Mouse (Mus musculus) intestine, embryonic 16.5 days (tissue): Measurements from ENCODE around the gene Armh3. TPM values are rescaled to one million over a fixed set of nuclear protein-coding genes. Genes with fewer than 3 reads are reported as not detected.

ENCODE experiments used
- ATAC-seq: fragments of 200-750 bp; cut with Nextera tagmentation; 2 replicates; pipeline ENCODE4 v1.8.0; 2017; ENCODE audit warnings: moderate TSS enrichment, moderate library complexity
- H3K27ac ChIP-seq: fragments of 300-500 bp; sonication (generic); 2 replicates; pipeline ENCODE4 v1.5.1; 2014; ENCODE audit warnings: mild to moderate bottlenecking, low read length
- H3K27me3 ChIP-seq: fragments of 300-500 bp; sonication (generic); replicated peaks from 2 replicates; pipeline ENCODE4 v1.6.1; 2014; ENCODE audit warnings: low read length, control low read depth, mixed read lengths; ENCODE audit not compliant: control insufficient read depth, insufficient read depth
- H3K36me3 ChIP-seq: fragments of 300-500 bp; sonication (generic); 2 replicates; pipeline ENCODE4 v1.6.1; 2014; ENCODE audit warnings: low read length, control low read depth; ENCODE audit not compliant: control insufficient read depth, insufficient read depth
- H3K4me1 ChIP-seq: fragments of 300-500 bp; sonication (generic); 2 replicates; pipeline ENCODE4 v1.6.1; 2014; ENCODE audit warnings: low read length, control low read depth, mixed read lengths; ENCODE audit not compliant: control insufficient read depth, insufficient read depth
- H3K4me2 ChIP-seq: fragments of 300-500 bp; sonication (generic); 2 replicates; pipeline ENCODE4 v1.6.1; 2014; ENCODE audit warnings: low read depth, low read length, control low read depth
- H3K4me3 ChIP-seq: fragments of 300-500 bp; sonication (generic); 2 replicates; pipeline ENCODE4 v1.5.1; 2014; ENCODE audit warnings: mild to moderate bottlenecking, low read length
- H3K9ac ChIP-seq: fragments of 300-500 bp; sonication (generic); 2 replicates; pipeline ENCODE4 v1.6.1; 2014; ENCODE audit warnings: low read depth, low read length
- H3K9me3 ChIP-seq: fragments of 300-500 bp; sonication (generic); 2 replicates; pipeline ENCODE4 v1.6.1; 2016; ENCODE audit warnings: low read length, control low read depth; ENCODE audit not compliant: control insufficient read depth
- WGBS: fragments of 180-500 bp; shearing (Covaris S2); extraction: QIAGEN DNeasy Blood & Tissue Kit; methylation state at CpG from one replicate; pipeline ENCODE4 v1.1.7; 2014; 5-methylcytosine and 5-hydroxymethylcytosine counted together
- polyA plus RNA-seq: library from polyadenylated mRNA; unstranded; fragments of >200 nt; fragmentation: Nextera tagmentation; extraction: Ambion mirVana; gene quantifications from 2 replicates; pipeline ENCODE4 v1.2.1, GENCODE M21; 2015

The Armh3 gene
- polyA plus RNA-seq, 1 experiment from 2014 or later: 17.2 TPM

DNA sequence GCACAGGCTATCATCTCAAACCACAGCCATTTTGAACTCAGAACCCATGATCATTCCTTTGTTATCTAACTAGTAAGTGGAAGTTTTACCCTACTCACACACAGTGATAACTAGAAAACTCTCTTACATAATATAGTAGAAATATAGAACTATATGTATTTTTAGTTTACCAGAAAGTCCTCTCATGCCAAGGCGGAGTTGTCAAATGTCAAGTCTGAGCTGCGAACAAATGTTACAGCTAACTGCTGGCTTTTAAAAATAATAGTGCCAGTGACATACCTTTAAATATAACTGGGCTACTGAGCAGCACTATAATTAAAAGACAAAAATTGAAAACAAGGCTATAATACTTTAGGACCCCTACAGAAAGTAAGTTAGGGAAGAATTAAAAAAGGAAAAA, 51.0 kb downstream of the Armh3 start:
- Histone ChIP-seq H3K36me3 (peaks cover 10% of the 10 kb centered on the region), H3K27me3 (no peaks in the 10 kb centered on the region), H3K9me3 (no peaks in the 10 kb centered on the region), H3K9ac (no peak overlapping the region), H3K4me2 (no peak overlapping the region), H3K4me1 (no peaks in the 10 kb centered on the region), H3K4me3 (no peak overlapping the region), H3K27ac (no peak overlapping the region)
- 95% methylated on average over 2 of the region's 2 CpGs for WGBS
- ATAC-seq: no peak

- no peaks in the 10 kb centered on the region for H3K9me3 ChIP-seq
- ATAC-seq: no peak
- no peak overlapping the region for H3K9ac ChIP-seq
- no peaks in the 10 kb centered on the region for H3K27me3 ChIP-seq
- H3K27ac ChIP-seq: no peak overlapping the region
- peaks cover 10% of the 10 kb centered on the region for H3K36me3 ChIP-seq
- no peaks in the 10 kb centered on the region for H3K4me1 ChIP-seq
- no peak overlapping the region for H3K4me2 ChIP-seq
- no peak overlapping the region for H3K4me3 ChIP-seq
- 88% methylated on average over 9 of the region's 9 CpGs for WGBS
Observed at GRCm38 (mm10) chr19:45946541-45946940, 51.7 kb downstream of the Armh3 start.

DNA sequence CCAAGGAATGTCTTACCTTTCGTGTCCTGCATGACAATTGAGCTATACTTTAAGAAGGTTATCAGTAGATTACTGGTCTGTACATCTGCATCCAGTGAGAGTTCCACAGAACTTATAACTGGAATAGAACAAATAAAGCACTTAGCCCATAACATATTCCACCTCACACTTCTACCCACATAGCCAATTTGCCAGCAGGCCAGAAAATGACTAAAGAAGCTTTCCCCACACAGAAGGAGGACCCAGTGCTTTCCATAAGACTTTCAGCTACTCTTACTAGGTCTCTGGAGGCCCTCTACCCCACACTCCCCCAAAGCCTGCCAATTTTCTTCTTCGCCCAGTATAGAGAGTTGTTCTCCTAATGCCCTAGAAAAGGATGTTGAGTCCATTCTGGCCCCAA, 52.3 kb downstream of the Armh3 start:
- Histone ChIP-seq H3K4me1 (no peaks in the 10 kb centered on the region), H3K4me3 (no peak overlapping the region), H3K27me3 (no peaks in the 10 kb centered on the region), H3K9ac (no peak overlapping the region), H3K9me3 (no peaks in the 10 kb centered on the region), H3K4me2 (no peak overlapping the region), H3K27ac (no peak overlapping the region), H3K36me3 (peaks cover 10% of the 10 kb centered on the region)
- no peak for ATAC-seq
- WGBS: 92% methylated on average over 2 of the region's 2 CpGs

DNA sequence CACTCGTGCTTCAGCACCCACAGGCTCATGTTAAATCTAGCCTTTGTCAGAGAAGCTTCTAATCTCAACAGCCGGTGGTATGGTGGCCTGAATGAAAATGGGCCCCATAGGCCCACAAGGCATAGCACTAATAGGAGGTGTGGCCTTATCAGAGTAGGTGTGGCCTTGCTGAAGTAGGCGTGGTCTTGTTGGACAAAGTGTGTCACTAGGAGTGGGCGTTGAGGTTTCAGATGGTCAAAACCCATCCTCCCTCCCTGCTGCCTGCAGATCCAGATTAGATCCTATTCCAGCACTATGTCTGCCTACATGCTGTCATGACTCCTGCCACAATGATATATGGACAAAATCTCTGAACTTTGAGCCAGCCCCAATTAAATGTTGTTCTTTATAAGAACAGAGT, 54.5 kb downstream of the Armh3 start:
- Histone ChIP-seq H3K36me3 (peaks cover 10% of the 10 kb centered on the region), H3K4me1 (no peaks in the 10 kb centered on the region), H3K9me3 (no peaks in the 10 kb centered on the region), H3K27me3 (no peaks in the 10 kb centered on the region), H3K27ac (no peak overlapping the region), H3K4me2 (no peak overlapping the region), H3K9ac (no peak overlapping the region), H3K4me3 (no peak overlapping the region)
- ATAC-seq: no peak
- WGBS: 76% methylated on average over 4 of the region's 4 CpGs

DNA sequence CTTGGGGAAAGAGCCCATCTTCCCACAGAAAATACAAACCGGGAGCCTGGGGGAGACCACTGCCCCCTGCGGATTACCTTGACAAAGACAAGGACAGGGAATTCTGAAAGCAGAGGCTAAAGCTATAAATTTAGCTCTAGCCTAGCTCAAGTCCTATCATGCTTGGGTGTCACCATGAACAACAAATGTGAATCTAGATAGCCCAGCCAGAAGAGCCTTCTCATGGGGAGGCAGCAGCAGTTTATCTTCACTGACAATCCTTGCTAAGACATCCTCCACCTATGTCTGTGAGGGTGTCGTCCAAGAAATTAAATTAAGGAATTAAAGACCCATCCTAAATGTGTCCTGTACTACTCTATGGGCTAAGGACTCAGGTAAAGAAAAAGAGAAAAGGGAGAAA, 60.2 kb downstream of the Armh3 start:
- H3K9me3 ChIP-seq: no peaks in the 10 kb centered on the region
- 38% methylated on average over 3 of the region's 3 CpGs for WGBS
- no peak for ATAC-seq
- no peak overlapping the region for H3K27ac ChIP-seq
- H3K4me1 ChIP-seq: no peaks in the 10 kb centered on the region
- H3K4me3 ChIP-seq: no peak overlapping the region
- H3K27me3 ChIP-seq: no peaks in the 10 kb centered on the region
- no peak overlapping the region for H3K9ac ChIP-seq
- no peaks in the 10 kb centered on the region for H3K36me3 ChIP-seq
- H3K4me2 ChIP-seq: no peak overlapping the region

DNA sequence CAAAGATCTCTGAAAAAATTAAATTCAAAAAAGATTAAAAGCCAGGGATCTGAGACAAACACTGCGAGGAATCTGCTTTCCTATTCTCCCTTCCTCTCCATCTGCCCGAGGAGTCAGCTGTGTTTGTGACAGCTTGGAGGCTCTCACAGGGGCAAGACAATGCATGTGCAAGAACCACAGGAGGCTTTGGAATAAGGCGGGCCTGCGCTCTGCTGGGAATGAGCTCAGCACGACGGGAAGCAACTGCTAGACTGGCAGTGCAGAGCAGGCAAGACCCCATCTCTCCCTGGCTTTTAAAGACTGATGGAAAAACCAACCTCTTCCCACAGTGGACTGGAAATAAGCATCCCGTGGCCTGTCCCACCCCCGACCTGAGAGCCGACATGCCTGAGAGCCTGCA, 60.8 kb downstream of the Armh3 start:
- 41% methylated on average over 9 of the region's 9 CpGs for WGBS
- no peak overlapping the region for H3K9ac ChIP-seq
- H3K4me2 ChIP-seq: no peak overlapping the region
- H3K27ac ChIP-seq: no peak overlapping the region
- no peaks in the 10 kb centered on the region for H3K27me3 ChIP-seq
- no peak overlapping the region for H3K4me3 ChIP-seq
- no peaks in the 10 kb centered on the region for H3K9me3 ChIP-seq
- ATAC-seq: no peak
- H3K4me1 ChIP-seq: no peaks in the 10 kb centered on the region
- no peaks in the 10 kb centered on the region for H3K36me3 ChIP-seq

DNA sequence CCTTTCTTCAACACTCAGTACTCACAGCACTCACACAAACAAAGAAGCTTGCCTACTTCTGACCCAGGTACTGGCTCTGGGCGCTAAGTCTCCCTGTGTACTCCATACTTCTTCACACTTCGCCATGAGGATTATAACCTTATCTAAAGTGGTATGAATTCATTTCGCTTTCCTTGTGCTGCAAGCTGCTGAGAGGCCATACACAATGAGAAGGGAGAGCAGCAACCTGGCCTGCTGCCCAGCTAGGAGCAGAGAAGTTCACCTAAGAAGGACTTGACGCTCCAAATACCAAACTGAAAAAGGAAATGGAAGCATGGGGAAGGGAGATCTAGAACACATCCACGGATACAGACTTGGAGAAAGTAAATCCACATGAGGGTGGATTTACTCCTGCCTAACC, 71.1 kb downstream of the Armh3 start:
- 83% methylated on average over 5 of the region's 5 CpGs for WGBS
- no peaks in the 10 kb centered on the region for H3K4me1 ChIP-seq
- H3K27ac ChIP-seq: no peak overlapping the region
- no peak overlapping the region for H3K4me3 ChIP-seq
- no peak overlapping the region for H3K9ac ChIP-seq
- H3K4me2 ChIP-seq: no peak overlapping the region
- H3K36me3 ChIP-seq: 0 out of 2 replicates have a peak, but pooled peaks cover 6% of the 10 kb centered on the region
- H3K9me3 ChIP-seq: no peaks in the 10 kb centered on the region
- no peak for ATAC-seq
- H3K27me3 ChIP-seq: no peaks in the 10 kb centered on the region

DNA sequence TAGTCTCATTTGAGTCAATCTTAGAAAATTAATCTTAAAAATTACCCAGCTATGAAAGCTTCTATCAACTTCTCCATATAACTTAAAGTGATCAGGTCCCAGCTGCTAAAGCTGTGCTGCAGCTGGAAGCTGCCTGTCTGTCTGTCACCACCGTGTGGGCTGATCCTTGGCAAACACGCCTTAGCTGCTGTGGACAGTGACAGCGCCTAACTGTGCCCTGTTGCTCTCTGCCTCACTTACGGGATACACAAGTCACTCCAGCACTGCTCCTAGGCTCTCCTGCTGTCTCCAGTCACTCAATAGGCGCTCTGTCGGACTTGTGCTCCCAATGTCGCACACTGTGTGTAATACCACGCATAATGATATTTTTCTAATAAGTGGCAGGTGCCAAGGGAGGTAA, 71.9 kb downstream of the Armh3 start:
- Histone ChIP-seq H3K4me1 (no peaks in the 10 kb centered on the region), H3K4me2 (no peak overlapping the region), H3K27ac (no peak overlapping the region), H3K27me3 (no peaks in the 10 kb centered on the region), H3K36me3 (0 out of 2 replicates have a peak, but pooled peaks cover 4% of the 10 kb centered on the region), H3K4me3 (no peak overlapping the region), H3K9me3 (no peaks in the 10 kb centered on the region), H3K9ac (no peak overlapping the region)
- no peak for ATAC-seq
- WGBS: 86% methylated on average over 8 of the region's 8 CpGs

- H3K36me3 ChIP-seq: no peaks in the 10 kb centered on the region
- WGBS: 67% methylated on average over 9 of the region's 9 CpGs
- no peaks in the 10 kb centered on the region for H3K9me3 ChIP-seq
- H3K4me1 ChIP-seq: no peaks in the 10 kb centered on the region
- H3K4me3 ChIP-seq: no peak overlapping the region
- no peak for ATAC-seq
- H3K27me3 ChIP-seq: no peaks in the 10 kb centered on the region
- no peak overlapping the region for H3K4me2 ChIP-seq
- H3K9ac ChIP-seq: no peak overlapping the region
- no peak overlapping the region for H3K27ac ChIP-seq
Observed at GRCm38 (mm10) chr19:45920299-45921090, 77.8 kb downstream of the Armh3 start.

GRCm38 (mm10) chr19:45918406-45918805, 79.9 kb downstream of the Armh3 start:
- Histone ChIP-seq H3K4me3 (no peak overlapping the region), H3K4me2 (no peak overlapping the region), H3K9ac (no peak overlapping the region), H3K4me1 (no peaks in the 10 kb centered on the region), H3K36me3 (no peaks in the 10 kb centered on the region), H3K9me3 (no peaks in the 10 kb centered on the region), H3K27me3 (no peaks in the 10 kb centered on the region), H3K27ac (no peak overlapping the region)
- 94% methylated on average over 6 of the region's 6 CpGs for WGBS
- no peak for ATAC-seq
